8 mouse cellular contexts compared by ENCODE assay signal in the genomic region with DNA sequence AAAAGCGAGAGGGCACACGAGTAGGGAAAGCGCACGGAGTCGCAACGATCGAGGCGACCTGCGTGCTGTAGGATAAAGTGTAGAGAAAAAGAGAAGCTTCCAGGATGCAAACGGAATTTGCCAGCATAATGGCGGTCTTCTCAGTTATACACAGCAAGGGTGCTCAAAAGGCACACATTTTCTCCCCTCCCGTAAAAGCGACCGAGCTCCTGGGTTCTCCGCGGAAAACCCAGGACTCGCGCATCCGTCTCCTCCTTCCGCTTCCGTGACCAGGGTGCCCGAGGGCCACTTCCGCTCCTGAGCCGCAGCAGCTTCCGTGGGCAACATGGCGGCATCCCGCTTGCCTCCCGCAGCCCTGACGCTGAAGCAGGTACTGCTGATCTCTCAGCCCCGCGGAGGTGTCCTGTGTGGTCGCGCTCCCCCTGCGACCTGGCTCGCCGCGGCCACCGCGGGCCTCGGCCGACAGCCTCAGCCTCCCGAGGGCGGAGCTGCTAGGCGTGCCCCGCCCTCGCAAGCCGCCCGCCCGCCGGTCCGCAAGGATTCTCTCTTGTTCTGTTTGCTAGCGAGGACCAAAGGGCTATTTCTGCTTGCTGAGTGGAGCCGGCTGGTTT. TPM values are rescaled to one million over a fixed set of nuclear protein-coding genes. Genes with fewer than 3 reads are reported as not detected.
DNase-seq lines count a peak whose midpoint lies in the region; ATAC-seq and TF ChIP-seq lines count a peak whose summit lies in the region.

A gene (plus strand): TSS at position 288 of the 611 bp plus-strand sequence.

- no peaks in the 10 kb centered on the region for H3K9me3 ChIP-seq in E14TG2a.4 (ENCODE audit: low read length)
- no peaks in the 10 kb centered on the region for H3K9me3 ChIP-seq in forebrain, embryonic 12.5 days
- no peaks in the 10 kb centered on the region for H3K9me3 ChIP-seq in heart, postnatal 0 days (replicated peaks; ENCODE audit: control insufficient read depth, low read length)
- H3K9me3 ChIP-seq in liver, postnatal 0 days (ENCODE audit: low read length), result no peaks in the 10 kb centered on the region
- H3K9me3 ChIP-seq in neural tube, embryonic 14.5 days (ENCODE audit: control insufficient read depth, low read length), result no peaks in the 10 kb centered on the region

- H3K4me3 ChIP-seq in E14TG2a.4 (replicated peaks; ENCODE audit: low read length), result peak within 1 kb of the TSS; percentile 87
- H3K4me3 ChIP-seq in forebrain, embryonic 12.5 days (replicated peaks), result peak within 1 kb of the TSS; percentile 86
- H3K4me3 ChIP-seq in heart, postnatal 0 days (ENCODE audit: low read depth, low read length), result peak within 1 kb of the TSS; percentile 77
- peak within 1 kb of the TSS; percentile 89 for H3K4me3 ChIP-seq in liver, postnatal 0 days (ENCODE audit: low read depth, low read length)
- H3K4me3 ChIP-seq in neural tube, embryonic 14.5 days (ENCODE audit: low read depth, low read length), result peak within 1 kb of the TSS; percentile 88

- DNase-seq in c-Kit-positive CD71-positive TER-119-negative erythroid progenitor cells, embryonic 14.5 days (ENCODE audit: low read depth), result peak; percentile 59
- peak; percentile 71 for DNase-seq in heart, postnatal 0 days (ENCODE audit: low spot score)
- DNase-seq in large intestine, adult 2 months (ENCODE audit: low read depth, low spot score), result peak; percentile 43
- peak; percentile 86 for DNase-seq in liver, postnatal 0 days
- peak; percentile 82 for DNase-seq in testis, postnatal 10 days (ENCODE audit: low spot score)

- H3K36me3 ChIP-seq in E14TG2a.4 (ENCODE audit: insufficient read depth, low read length), result peaks cover 6% of the 10 kb centered on the region
- no peaks in the 10 kb centered on the region; the same call in 1 of the 2 replicates for H3K36me3 ChIP-seq in forebrain, embryonic 12.5 days (replicated peaks)
- H3K36me3 ChIP-seq in heart, postnatal 0 days (replicated peaks; ENCODE audit: control insufficient read depth, insufficient read depth, low read length), result 0 out of 2 replicates have a peak, but pooled peaks cover 7% of the 10 kb centered on the region
- no peaks in the 10 kb centered on the region for H3K36me3 ChIP-seq in liver, postnatal 0 days (replicated peaks; ENCODE audit: insufficient read depth, low read length)
- no peaks in the 10 kb centered on the region for H3K36me3 ChIP-seq in neural tube, embryonic 14.5 days (ENCODE audit: control insufficient read depth, insufficient read depth, low read length)

- H3K27ac ChIP-seq in forebrain, embryonic 12.5 days, result peak within 1 kb of the TSS; percentile 100
- peak within 1 kb of the TSS; percentile 92 for H3K27ac ChIP-seq in heart, postnatal 0 days (ENCODE audit: low read depth)
- H3K27ac ChIP-seq in liver, postnatal 0 days (ENCODE audit: low read depth), result peak within 1 kb of the TSS; percentile 98
- peak within 1 kb of the TSS; percentile 98 for H3K27ac ChIP-seq in neural tube, embryonic 14.5 days (ENCODE audit: low read depth, low read length)

- H3K27me3 ChIP-seq in E14TG2a.4 (ENCODE audit: insufficient read depth, low read length), result no peaks in the 10 kb centered on the region
- H3K27me3 ChIP-seq in forebrain, embryonic 12.5 days, result no peaks in the 10 kb centered on the region
- H3K27me3 ChIP-seq in heart, postnatal 0 days (ENCODE audit: control insufficient read depth, insufficient read depth, low read length), result no peaks in the 10 kb centered on the region
- H3K27me3 ChIP-seq in liver, postnatal 0 days (ENCODE audit: insufficient read depth, low read length), result no peaks in the 10 kb centered on the region
- H3K27me3 ChIP-seq in neural tube, embryonic 14.5 days (ENCODE audit: control insufficient read depth, insufficient read depth, low read length), result no peaks in the 10 kb centered on the region

- no peak for TF ChIP-seq EP300 in heart, postnatal 0 days (IDR thresholded peaks at IDR 0.05; ENCODE audit: low read depth)
- no peak for TF ChIP-seq EP300 in liver, postnatal 0 days (IDR thresholded peaks at IDR 0.05; ENCODE audit: low read depth)

- peak; percentile 95 for ATAC-seq in forebrain, embryonic 12.5 days (ENCODE audit: low FRiP score)
- peak; percentile 90 for ATAC-seq in heart, postnatal 0 days (ENCODE audit: insufficient read depth, low read depth)
- peak; percentile 93 for ATAC-seq in liver, postnatal 0 days
- ATAC-seq in neural tube, embryonic 14.5 days (ENCODE audit: low read depth), result peak; percentile 94

- peak within 1 kb of the TSS; percentile 74 for H3K4me2 ChIP-seq in forebrain, embryonic 12.5 days
- peak within 1 kb of the TSS; percentile 77 for H3K4me2 ChIP-seq in heart, postnatal 0 days (ENCODE audit: low read depth, low read length)
- peak within 1 kb of the TSS; percentile 89 for H3K4me2 ChIP-seq in liver, postnatal 0 days (ENCODE audit: low read depth, low read length)
- peak within 1 kb of the TSS; percentile 79 for H3K4me2 ChIP-seq in neural tube, embryonic 14.5 days (ENCODE audit: low read depth, low read length)

- no peak for TF ChIP-seq CTCF in E14TG2a.4 (conservative IDR thresholded peaks at IDR 0.05; ENCODE audit: low read length)
- TF ChIP-seq CTCF in heart, postnatal 0 days (IDR thresholded peaks at IDR 0.05; ENCODE audit: low read depth), result no peak
- no peak for TF ChIP-seq CTCF in liver, postnatal 0 days (IDR thresholded peaks at IDR 0.05; ENCODE audit: low read depth)

- under 1% methylated on average over 53 of the region's 53 CpGs for WGBS in forebrain, embryonic 12.5 days
- WGBS in heart, postnatal 0 days, result under 1% methylated on average over 53 of the region's 53 CpGs
- 1% methylated on average over 53 of the region's 53 CpGs for WGBS in large intestine, adult 2 months
- WGBS in liver, postnatal 0 days (ENCODE audit: insufficient replicate concordance), result under 1% methylated on average over 53 of the region's 53 CpGs
- under 1% methylated on average over 52 of the region's 53 CpGs for WGBS in neural tube, embryonic 14.5 days

- H3K4me1 ChIP-seq in E14TG2a.4 (replicated peaks; ENCODE audit: low read depth, low read length), result peaks cover 18% of the 10 kb centered on the region
- peaks cover 9% of the 10 kb centered on the region for H3K4me1 ChIP-seq in forebrain, embryonic 12.5 days
- H3K4me1 ChIP-seq in heart, postnatal 0 days (ENCODE audit: control insufficient read depth, insufficient read depth), result 0 out of 2 replicates have a peak, but pooled peaks cover 4% of the 10 kb centered on the region
- H3K4me1 ChIP-seq in liver, postnatal 0 days (ENCODE audit: insufficient read depth), result 0 out of 2 replicates have a peak, but pooled peaks cover 5% of the 10 kb centered on the region
- peaks cover 7% of the 10 kb centered on the region for H3K4me1 ChIP-seq in neural tube, embryonic 14.5 days (ENCODE audit: control insufficient read depth, insufficient read depth, low read length)

- peak within 1 kb of the TSS; percentile 95 for H3K9ac ChIP-seq in forebrain, embryonic 12.5 days
- H3K9ac ChIP-seq in heart, postnatal 0 days (replicated peaks; ENCODE audit: low read depth, low read length), result peak within 1 kb of the TSS; percentile 75
- H3K9ac ChIP-seq in liver, postnatal 0 days (replicated peaks), result peak within 1 kb of the TSS; percentile 87
- H3K9ac ChIP-seq in neural tube, embryonic 14.5 days (replicated peaks; ENCODE audit: low read depth, low read length), result peak within 1 kb of the TSS; percentile 89

RNA-seq across cellular contexts. Expression of the gene that starts here (rescaled TPM):
- 164 and 166 TPM in 2 replicates for polyA plus RNA-seq in forebrain, embryonic 12.5 days (2016; fragmentation: Nextera tagmentation; extraction: Ambion mirVana)
- total RNA-seq in heart, postnatal 0 days (2014; rRNA removed; ENCODE audit: low replicate concordance), result 8.7 and 70.8 TPM in 2 replicates
- polyA plus RNA-seq in heart, postnatal 0 days (2015; fragmentation: Nextera tagmentation; extraction: Ambion mirVana), result 146 and 154 TPM in 2 replicates
- 6.0 and 6.3 TPM in 2 replicates for polyA plus RNA-seq in large intestine, adult 2 months (2012; rRNA removed)
- polyA plus RNA-seq in liver, postnatal 0 days (2015; fragmentation: Nextera tagmentation; extraction: Ambion mirVana), result 46.3 and 48.6 TPM in 2 replicates
- 131 and 132 TPM in 2 replicates for polyA plus RNA-seq in neural tube, embryonic 14.5 days (2014; fragmentation: Nextera tagmentation; extraction: Ambion mirVana)

Comparison
In these comparisons a context has a peak if more than half of its experiments do, and no peak if none do; other contexts are left out.
1. Peak in every context shown above with its lines: DNase-seq, ATAC-seq, H3K4me3 ChIP-seq and H3K27ac ChIP-seq.